Mouse (Mus musculus) thymus, adult 2 months (tissue): Measurements from ENCODE around the gene Sptlc3.

Experiments
- CTCF ChIP-seq: fragments of 200-500 bp; IDR thresholded peaks from 2 replicates; pipeline ENCODE4 v1.5.1; 2012; ENCODE audit warnings: mild to moderate bottlenecking, control low read depth, low read length, moderate library complexity, borderline replicate concordance; ENCODE audit not compliant: control insufficient read depth, poor library complexity, insufficient read depth; ENCODE audit errors: extremely low read depth
- POLR2A ChIP-seq: fragments of 200-500 bp; IDR thresholded peaks from 2 replicates; pipeline ENCODE4 v1.6.1; 2012; ENCODE audit warnings: mild to moderate bottlenecking, low read length, control low read depth, moderate library complexity; ENCODE audit not compliant: control insufficient read depth, poor library complexity, insufficient read depth; ENCODE audit errors: extremely low read depth

DNA sequence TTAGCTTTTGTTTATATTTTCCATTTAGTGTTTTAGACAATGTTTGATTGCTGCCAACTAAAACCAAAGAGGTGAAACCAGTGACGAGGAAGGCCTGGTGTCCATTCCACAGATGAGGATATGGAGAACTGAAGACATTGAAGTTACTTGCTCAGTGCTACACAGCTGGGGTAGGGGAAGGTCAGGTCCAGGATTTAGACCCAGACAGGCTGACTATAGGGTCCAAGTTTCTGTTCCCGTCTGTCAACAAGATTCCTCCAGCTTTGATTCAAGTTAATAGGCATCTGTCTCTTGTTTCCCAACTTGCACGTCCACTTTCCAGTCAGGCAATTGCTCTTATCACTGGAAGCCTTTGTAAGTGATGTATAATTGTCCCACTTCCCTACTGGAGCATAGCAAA, 188.8 kb downstream of the Sptlc3 start:
- TF ChIP-seq POLR2A, result no peak
- no peak for TF ChIP-seq CTCF
